Mouse (Mus musculus) embryonic facial prominence, embryonic 11.5 days (tissue): Measurements from ENCODE around the gene Siae. TPM values are rescaled to one million over a fixed set of nuclear protein-coding genes. Genes with fewer than 3 reads are reported as not detected.

ENCODE experiments used
- ATAC-seq: fragments of 200-750 bp; cut with Nextera tagmentation; replicated peaks from 2 replicates; pipeline ENCODE4 v1.8.0; 2017; ENCODE audit warnings: low read depth; ENCODE audit not compliant: insufficient number of reproducible peaks, low FRiP score, low TSS enrichment
- DNase-seq: peaks from one replicate; pipeline ENCODE4 v3.0.0-alpha.2; 2015; ENCODE audit warnings: low spot score
- H3K27ac ChIP-seq: fragments of 300-500 bp; sonication (generic); replicated peaks from 2 replicates; pipeline ENCODE4 v1.5.1; 2014; ENCODE audit warnings: mild to moderate bottlenecking, low read depth, low read length, control low read depth
- H3K27me3 ChIP-seq: fragments of 300-500 bp; sonication (generic); 2 replicates; pipeline ENCODE4 v1.6.1; 2014; ENCODE audit warnings: mild to moderate bottlenecking, low read length, moderate library complexity, mixed read lengths; ENCODE audit not compliant: control insufficient read depth, insufficient read depth
- H3K36me3 ChIP-seq: fragments of 300-500 bp; sonication (generic); replicated peaks from 2 replicates; pipeline ENCODE4 v1.6.1; 2014; ENCODE audit warnings: low read depth, mild to moderate bottlenecking, low read length, moderate library complexity, mixed read lengths; ENCODE audit not compliant: control insufficient read depth, insufficient read depth
- H3K4me1 ChIP-seq: fragments of 300-500 bp; sonication (generic); 2 replicates; pipeline ENCODE4 v1.6.1; 2014; ENCODE audit warnings: low read length, mixed read lengths; ENCODE audit not compliant: control insufficient read depth, insufficient read depth
- H3K4me2 ChIP-seq: fragments of 300-500 bp; sonication (generic); 2 replicates; pipeline ENCODE4 v1.6.1; 2014; ENCODE audit warnings: low read depth, mild to moderate bottlenecking, control low read depth, low read length, moderate library complexity
- H3K4me3 ChIP-seq: fragments of 300-500 bp; sonication (generic); 2 replicates; pipeline ENCODE4 v1.5.1; 2014; ENCODE audit warnings: low read depth, low read length, control low read depth
- H3K9ac ChIP-seq: fragments of 300-500 bp; sonication (generic); replicated peaks from 2 replicates; pipeline ENCODE4 v1.6.1; 2014; ENCODE audit warnings: mild to moderate bottlenecking, control low read depth, low read length
- H3K9me3 ChIP-seq: fragments of 300-500 bp; sonication (generic); replicated peaks from 2 replicates; pipeline ENCODE4 v1.6.1; 2016; ENCODE audit warnings: mild to moderate bottlenecking, low read length, inconsistent platforms, mixed read lengths; ENCODE audit not compliant: control insufficient read depth
- WGBS: fragments of 180-500 bp; shearing (Covaris S2); extraction: QIAGEN DNeasy Blood & Tissue Kit; methylation state at CpG from one replicate; pipeline ENCODE4 v1.1.7; 2014; 5-methylcytosine and 5-hydroxymethylcytosine counted together
- polyA plus RNA-seq: library from polyadenylated mRNA; unstranded; fragments of >200 nt; fragmentation: Nextera tagmentation; extraction: Ambion mirVana; gene quantifications from 2 replicates; pipeline ENCODE4 v1.2.1, GENCODE M21; 2014

Siae gene
- polyA plus RNA-seq, 1 experiment from 2014 or later: 5.8 TPM

- H3K4me1 ChIP-seq: no peaks in the 10 kb centered on the region
- H3K9me3 ChIP-seq: no peaks in the 10 kb centered on the region
- no peaks in the 10 kb centered on the region for H3K27me3 ChIP-seq
- WGBS: 85% methylated on average over 3 of the region's 3 CpGs
- no peak overlapping the region for H3K9ac ChIP-seq
- no peak overlapping the region for H3K4me3 ChIP-seq
- no peak overlapping the region for H3K4me2 ChIP-seq
- DNase-seq: no peak
- H3K36me3 ChIP-seq: peaks cover 16% of the 10 kb centered on the region
- no peak for ATAC-seq
- no peak overlapping the region for H3K27ac ChIP-seq
These were observed 90.7 kb downstream of the Siae start for GRCm38 (mm10) chr9:37646246-37646645.

- 96% methylated on average over 5 of the region's 5 CpGs for WGBS
- Histone ChIP-seq H3K9ac (no peak overlapping the region), H3K27ac (no peak overlapping the region), H3K4me3 (no peak overlapping the region), H3K4me2 (no peak overlapping the region), H3K4me1 (no peaks in the 10 kb centered on the region), H3K27me3 (no peaks in the 10 kb centered on the region), H3K9me3 (no peaks in the 10 kb centered on the region), H3K36me3 (peaks cover 18% of the 10 kb centered on the region)
- no peak for ATAC-seq
- DNase-seq: no peak
These were observed 95.1 kb downstream of the Siae start for GRCm38 (mm10) chr9:37650639-37651038.

GRCm38 (mm10) chr9:37653836-37654235, 98.3 kb downstream of the Siae start:
- ATAC-seq (no peak), DNase-seq (no peak)
- H3K9me3 ChIP-seq: no peaks in the 10 kb centered on the region
- H3K4me3 ChIP-seq: no peak overlapping the region
- H3K36me3 ChIP-seq: peaks cover 18% of the 10 kb centered on the region
- no peaks in the 10 kb centered on the region for H3K4me1 ChIP-seq
- no peak overlapping the region for H3K27ac ChIP-seq
- no peaks in the 10 kb centered on the region for H3K27me3 ChIP-seq
- H3K9ac ChIP-seq: no peak overlapping the region
- H3K4me2 ChIP-seq: no peak overlapping the region
- WGBS: 83% methylated on average over 5 of the region's 5 CpGs

GRCm38 (mm10) chr9:37655961-37656360, 100.5 kb downstream of the Siae start:
- 60% methylated on average over 8 of the region's 8 CpGs for WGBS
- Histone ChIP-seq H3K27me3 (no peaks in the 10 kb centered on the region), H3K9me3 (no peaks in the 10 kb centered on the region), H3K4me3 (peak overlapping the region; percentile 72), H3K9ac (no peak overlapping the region), H3K36me3 (peaks cover 4% of the 10 kb centered on the region), H3K4me1 (no peaks in the 10 kb centered on the region), H3K4me2 (peak overlapping the region; percentile 85), H3K27ac (no peak overlapping the region)
- ATAC-seq: no peak
- DNase-seq: no peak

GRCm38 (mm10) chr9:37656439-37656881, 101.0 kb downstream of the Siae start:
- Histone ChIP-seq H3K9ac (peak overlapping the region; percentile 78), H3K9me3 (no peaks in the 10 kb centered on the region), H3K27ac (peak overlapping the region; percentile 62; the same call in 1 of the 2 replicates), H3K4me3 (peak overlapping the region; percentile 72), H3K27me3 (no peaks in the 10 kb centered on the region), H3K4me1 (no peaks in the 10 kb centered on the region), H3K4me2 (peak overlapping the region; percentile 85), H3K36me3 (no peaks in the 10 kb centered on the region)
- ATAC-seq (0 out of 2 replicates have a peak, but pooled peaks have one; percentile 4), DNase-seq (peak; percentile 4)
- 1% methylated on average over 10 of the region's 10 CpGs for WGBS

- peak; percentile 87 for ATAC-seq
- DNase-seq: peak; percentile 93
- peak within 1 kb of the TSS; percentile 85 for H3K4me2 ChIP-seq
- no peaks in the 10 kb centered on the region for H3K4me1 ChIP-seq
- no peaks in the 10 kb centered on the region for H3K27me3 ChIP-seq
- no peaks in the 10 kb centered on the region for H3K9me3 ChIP-seq
- under 1% methylated on average over 36 of the region's 36 CpGs for WGBS
- H3K4me3 ChIP-seq: peak within 1 kb of the TSS; percentile 72
- H3K27ac ChIP-seq: peak within 1 kb of the TSS; percentile 62; the same call in 1 of the 2 replicates
- no peaks in the 10 kb centered on the region for H3K36me3 ChIP-seq
- peak within 1 kb of the TSS; percentile 78 for H3K9ac ChIP-seq
These were observed 101.5 kb downstream of the Siae start, which contains the start of gene Tbrg1 for GRCm38 (mm10) chr9:37656931-37657481. Tbrg1 (minus strand) TSS chr9:37657312.

GRCm38 (mm10) chr9:37659413-37659812, 103.9 kb downstream of the Siae start:
- DNase-seq (no peak), ATAC-seq (no peak)
- no peak overlapping the region for H3K4me3 ChIP-seq
- H3K27me3 ChIP-seq: no peaks in the 10 kb centered on the region
- no peaks in the 10 kb centered on the region for H3K9me3 ChIP-seq
- WGBS: 82% methylated on average over 6 of the region's 6 CpGs
- no peak overlapping the region for H3K27ac ChIP-seq
- no peak overlapping the region for H3K4me2 ChIP-seq
- H3K36me3 ChIP-seq: no peaks in the 10 kb centered on the region
- no peak overlapping the region for H3K9ac ChIP-seq
- H3K4me1 ChIP-seq: no peaks in the 10 kb centered on the region

GRCm38 (mm10) chr9:37663210-37663609, 107.7 kb downstream of the Siae start:
- Histone ChIP-seq H3K27ac (no peak overlapping the region), H3K27me3 (no peaks in the 10 kb centered on the region), H3K4me2 (no peak overlapping the region), H3K36me3 (no peaks in the 10 kb centered on the region), H3K9ac (no peak overlapping the region), H3K9me3 (no peaks in the 10 kb centered on the region), H3K4me3 (no peak overlapping the region), H3K4me1 (no peaks in the 10 kb centered on the region)
- ATAC-seq (no peak), DNase-seq (no peak)
- 76% methylated on average over 1 of the region's 1 CpGs for WGBS
